Mouse (Mus musculus): ENCODE results near the gene Arl2.

DNA sequence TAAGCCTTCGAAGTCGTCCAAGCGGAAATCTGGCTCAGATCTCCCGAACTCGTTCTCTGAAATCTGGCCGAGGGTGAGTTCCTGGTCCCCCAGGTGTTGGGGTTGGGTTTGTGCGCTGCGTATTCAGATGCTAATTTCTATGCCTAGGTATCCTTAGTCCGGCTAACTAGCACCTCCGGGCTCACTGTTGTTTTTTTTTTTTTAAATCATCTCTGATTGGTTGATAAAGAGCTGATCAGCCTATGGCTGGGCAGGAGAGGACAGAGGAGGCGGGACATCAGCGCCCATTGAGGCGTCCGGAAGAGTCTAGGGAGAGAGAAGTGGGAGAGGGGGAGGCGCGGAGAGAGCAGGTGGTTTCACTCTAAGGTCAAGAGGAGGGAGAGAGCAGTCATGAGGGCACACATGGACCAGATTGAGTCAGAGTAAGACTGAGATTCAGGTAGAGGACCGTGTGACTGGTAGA, 55.9 kb downstream of the Arl2 start:
- TF ChIP-seq CTCF (IDR thresholded peaks at IDR 0.05; ENCODE audit: insufficient read depth, low read depth, low read length) (no peak), POLR2A (IDR thresholded peaks at IDR 0.05; ENCODE audit: insufficient read depth, low read depth, low read length) (no peak)

All from olfactory bulb, adult 2 months (tissue).